Mouse (Mus musculus) cerebellum, postnatal 36 days (tissue): ENCODE results near the gene Lipc.
A peak's percentile ranks its signal among the peaks of the same experiment; 100 is the strongest.

Experiments used
- DNase-seq, 2 experiments: peaks; one replicate each; pipeline ENCODE4 v3.0.0; 2021 to 2022; ENCODE audit warnings: mixed read lengths in 2 of 2

The Lipc gene

DNA sequence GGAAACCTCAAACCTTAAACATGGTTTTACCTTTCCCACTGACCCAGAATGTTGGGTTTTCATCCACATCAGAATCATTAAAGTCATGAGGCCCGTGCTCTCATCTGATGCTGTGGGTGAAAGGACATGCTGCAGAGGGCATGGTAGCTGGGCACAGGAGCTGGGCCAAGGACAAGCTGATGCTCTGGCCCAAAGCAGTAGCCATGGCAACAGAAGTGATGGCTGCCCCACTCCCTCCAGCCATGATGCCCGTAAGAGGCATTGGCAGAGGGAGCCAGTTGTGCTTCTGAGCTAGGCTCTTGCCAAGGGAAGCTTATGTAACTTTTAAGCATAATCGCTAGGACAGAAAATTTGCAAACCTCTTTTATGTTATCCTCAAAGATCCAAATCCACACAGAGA, 2.2 kb upstream of the Lipc start:
- DNase-seq = no peak

DNA sequence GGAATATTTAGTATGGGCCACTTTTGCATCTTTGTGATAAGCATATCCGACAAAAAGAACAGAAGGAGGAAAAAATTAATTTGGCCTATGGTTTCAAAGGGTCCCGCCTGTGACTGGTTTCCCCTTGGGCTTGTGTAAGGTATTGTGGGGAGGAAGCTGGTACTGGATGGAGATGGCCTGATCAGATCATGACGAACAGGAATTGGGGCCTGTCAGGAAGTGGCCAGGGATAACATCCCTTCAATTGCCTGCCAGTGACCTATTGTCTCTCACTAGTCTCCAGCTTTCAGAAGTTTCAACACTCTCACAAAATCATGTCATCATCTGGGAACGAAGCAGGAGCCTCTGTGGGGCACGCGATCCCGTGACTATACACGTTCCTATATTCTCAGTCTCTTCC, 2.7 kb downstream of the Lipc start:
- no peak for DNase-seq

DNA sequence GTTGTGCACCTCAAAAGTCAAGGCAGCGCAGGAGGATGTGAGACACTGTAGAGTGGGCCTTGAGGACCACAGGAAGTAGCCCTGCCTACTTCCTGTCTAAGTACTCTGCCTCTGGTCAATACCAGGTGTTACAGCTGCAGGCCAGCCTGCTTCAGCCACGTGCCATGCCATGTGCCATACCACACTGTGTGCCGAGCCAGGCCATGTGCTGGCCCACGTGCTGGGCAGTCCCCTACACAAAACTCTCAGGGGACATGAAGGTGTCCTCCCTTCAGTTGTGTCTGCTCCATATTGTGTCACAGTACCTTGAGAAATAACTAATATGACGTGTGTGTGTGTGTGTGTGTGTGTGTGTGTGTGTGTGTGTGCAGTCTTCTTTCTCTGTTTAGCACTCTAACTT, 4.7 kb downstream of the Lipc start:
- DNase-seq = no peak

DNA sequence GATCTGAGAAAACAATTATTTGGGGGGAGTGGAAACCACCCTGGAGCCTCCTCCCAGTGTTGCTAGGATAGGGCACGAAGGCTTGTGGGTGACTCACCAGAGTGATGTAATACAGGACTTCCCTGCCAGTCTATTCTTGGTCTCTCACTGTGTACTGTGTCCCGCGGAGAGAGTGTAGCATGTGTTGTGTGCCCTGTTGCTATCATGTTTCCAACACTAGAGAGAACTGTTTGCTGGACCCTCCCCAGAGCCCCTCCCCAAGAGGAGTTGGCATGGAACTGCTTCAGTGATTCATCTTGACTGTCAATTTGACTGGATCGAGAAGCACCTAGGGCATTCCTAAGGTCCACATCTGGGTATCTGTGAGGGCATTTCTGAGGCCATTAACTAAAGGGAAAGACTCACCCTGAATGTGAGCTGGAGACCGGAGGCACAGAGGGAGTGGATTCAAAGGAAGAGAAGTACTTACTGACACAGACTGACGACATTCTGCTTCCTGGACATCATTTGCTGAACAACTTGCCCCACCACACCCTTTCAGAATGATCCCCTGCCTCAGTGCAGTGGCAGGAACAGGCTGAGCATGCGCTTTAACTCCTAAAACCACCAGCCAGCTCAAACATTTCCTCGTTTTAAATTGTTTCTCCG, 9.2 kb downstream of the Lipc start:
- peak; percentile 26 to 55 for DNase-seq

DNA sequence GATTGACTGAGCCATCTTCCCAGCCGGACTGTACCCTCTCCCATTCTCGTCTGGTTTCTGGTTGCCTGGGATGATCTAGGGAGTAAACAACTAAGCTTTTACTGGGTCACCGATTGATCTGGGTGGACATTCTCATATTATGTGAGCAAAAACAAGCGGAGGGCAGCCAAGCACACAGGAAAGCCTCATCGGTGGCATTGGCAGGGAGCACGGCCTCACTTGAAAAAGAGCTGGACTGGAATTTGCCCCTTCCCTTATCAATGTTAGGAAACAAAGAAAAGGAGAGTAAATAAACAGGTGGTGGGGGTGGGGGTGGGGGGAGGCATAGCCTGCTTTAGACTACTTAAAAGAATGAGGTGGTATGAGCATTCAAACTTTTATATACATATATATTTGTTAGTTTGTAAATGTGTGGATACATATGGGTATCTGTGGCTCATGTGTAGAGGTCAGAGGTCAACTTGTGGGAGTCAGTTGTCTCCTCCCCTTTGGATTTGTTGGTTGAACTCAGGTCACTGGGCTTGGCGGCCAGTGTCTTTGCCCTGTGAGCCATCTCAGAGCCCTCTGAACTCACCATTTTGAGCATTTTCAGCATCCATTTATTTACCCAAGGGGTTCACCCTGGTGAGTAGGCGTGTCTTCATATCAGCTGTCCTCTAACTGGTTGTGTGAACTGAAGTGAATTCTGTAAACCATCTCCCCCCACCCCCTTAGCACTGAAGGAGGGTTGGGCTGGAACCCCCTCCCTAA, 12.1 kb downstream of the Lipc start:
- DNase-seq = no peak

DNA sequence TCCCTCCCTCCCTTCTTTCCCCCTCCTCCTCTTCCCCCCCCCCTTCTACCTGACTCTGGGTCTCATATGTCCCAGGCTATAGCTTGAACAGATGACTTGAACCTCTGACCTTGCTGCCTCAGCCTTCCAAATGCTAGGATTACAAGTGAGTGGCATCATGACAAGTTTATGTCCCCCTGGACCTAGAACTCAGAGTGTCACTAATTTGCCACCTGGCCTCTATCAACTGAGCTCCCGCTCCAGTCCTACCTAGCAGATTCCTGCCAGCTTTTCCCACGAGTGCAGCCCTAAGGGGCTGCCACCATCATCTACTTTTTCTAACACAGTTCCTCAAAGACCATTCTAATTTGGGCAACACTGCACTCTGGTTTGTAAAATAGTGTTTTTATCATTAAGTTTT, 13.2 kb downstream of the Lipc start:
- DNase-seq = no peak

DNA sequence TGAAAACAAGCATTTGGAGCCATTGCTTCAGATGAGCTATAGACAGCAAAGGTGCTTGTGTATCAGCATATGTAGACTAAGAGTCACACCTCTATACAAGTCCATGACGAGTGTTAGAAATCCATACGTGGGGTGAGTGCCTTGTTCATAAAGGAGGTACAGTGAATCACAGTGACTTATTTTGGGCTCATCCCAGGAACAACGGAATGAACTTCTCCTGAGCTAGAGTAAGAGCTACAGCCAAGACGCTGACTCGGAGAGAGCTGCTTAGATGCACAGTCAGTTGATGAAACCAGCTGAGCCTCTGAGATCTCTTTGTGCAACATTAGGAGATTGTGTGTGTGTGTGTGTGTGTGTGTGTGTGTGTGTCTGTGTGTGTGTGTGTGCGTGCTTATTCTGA, 13.9 kb downstream of the Lipc start:
- DNase-seq = no peak

DNA sequence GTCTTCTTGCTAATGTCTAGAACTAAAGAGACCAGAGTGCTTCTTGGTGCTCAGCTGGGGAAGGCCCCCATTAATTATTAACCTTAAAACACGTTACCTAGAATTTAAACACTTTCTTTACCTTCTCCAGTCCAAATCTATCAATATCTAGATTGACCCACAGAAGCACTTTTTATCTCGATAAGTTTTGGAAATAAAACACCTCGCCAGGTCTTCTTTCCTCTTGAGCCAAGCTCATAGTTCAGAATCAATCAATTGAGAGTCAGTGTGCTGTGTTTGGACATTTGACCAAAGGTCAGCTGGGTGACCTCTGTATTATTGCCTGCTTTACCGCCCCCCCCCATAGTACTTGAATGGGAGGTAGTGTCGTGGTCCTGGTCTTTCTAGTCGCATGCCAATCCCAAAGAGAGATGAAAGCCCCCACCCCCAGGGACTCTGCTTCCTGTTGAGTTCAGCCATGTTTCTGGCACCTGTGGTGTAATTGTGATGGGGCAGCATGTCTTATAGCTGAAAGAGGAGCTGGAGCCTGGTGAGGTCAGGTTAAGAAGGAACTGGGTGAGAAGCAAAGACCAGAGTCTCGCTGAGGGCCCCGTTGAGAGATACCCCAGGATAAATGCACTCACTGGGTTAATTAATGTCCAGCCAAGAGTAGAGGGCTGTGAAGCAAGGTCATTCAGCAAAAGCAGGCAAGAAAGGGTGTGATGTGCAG, 17.3 kb downstream of the Lipc start:
- no peak for DNase-seq

DNA sequence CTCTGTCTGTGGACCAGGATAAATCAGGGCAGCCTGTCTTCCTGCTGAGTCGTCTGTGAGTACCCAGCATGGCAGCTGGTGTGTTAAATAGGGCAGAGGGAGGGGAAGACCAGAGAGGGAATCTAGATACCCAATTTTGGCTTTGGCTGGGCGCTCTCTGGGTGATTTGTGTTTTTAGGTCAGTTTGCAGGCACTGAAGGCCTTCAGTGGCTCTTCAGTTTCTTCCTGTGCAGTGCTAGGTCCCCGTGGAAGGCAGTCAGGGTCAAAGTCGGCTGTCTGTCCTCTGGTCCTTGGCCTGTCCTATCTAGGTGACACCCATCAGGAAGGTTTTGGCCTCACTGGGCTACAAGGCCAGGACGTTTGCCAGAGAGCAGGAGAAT, 21.4 kb downstream of the Lipc start:
- DNase-seq = peak in 1 of 2 experiments; percentile 84

DNA sequence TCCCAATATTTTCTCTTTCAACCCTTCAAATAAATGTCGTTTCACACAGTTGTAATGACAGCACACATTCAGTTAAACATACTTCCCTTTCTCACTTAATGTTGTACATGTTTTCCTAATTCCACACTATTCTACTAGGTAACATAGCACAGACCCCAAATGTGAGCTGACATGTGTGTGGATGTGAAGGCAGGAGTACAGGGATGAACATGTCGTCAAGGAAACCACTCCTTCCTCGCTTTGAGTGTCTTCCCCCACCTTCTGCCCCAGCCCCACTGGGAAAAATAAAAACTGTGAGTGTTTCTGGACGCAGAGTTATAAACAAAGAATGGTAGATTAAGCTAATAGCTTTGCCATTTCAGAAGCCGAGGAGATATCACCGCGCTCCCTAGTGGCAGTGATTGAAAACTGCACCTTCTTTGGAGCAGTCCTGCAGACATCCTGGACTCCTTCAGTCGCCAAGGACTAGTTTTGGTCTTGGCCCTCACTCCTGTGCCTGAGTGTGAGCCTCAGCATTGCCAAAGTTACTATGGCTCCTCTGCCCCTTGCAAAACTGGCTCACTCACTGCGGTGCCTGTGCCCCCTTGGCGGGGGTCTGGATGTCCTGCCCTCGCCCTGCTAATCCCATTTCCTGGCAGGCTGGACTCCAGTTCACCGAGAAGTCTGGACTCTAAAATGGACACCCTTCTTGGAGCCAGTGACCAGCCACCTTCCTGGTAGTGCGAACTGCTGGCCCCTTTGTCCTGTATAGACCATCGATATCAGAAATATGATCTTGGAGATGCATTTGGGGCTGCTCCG, 22.0 kb downstream of the Lipc start:
- DNase-seq = peak; percentile 80 to 88

DNA sequence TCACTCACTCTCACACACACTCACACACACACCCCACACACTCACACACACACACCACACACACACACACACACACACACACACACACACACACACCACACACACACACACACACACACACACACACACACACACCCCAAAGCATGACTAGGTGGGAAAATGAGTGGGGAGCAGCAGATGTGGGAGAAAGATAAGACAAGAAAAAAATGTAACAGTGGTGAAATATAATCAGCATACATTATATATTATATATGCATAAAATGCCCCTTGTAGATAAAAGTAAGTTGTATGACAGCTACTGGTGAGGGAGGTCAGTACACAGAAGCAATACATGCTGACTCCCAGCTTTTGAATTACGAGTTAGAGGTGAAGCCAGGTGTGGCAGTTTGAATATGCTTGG, 23.6 kb downstream of the Lipc start:
- no peak for DNase-seq

DNA sequence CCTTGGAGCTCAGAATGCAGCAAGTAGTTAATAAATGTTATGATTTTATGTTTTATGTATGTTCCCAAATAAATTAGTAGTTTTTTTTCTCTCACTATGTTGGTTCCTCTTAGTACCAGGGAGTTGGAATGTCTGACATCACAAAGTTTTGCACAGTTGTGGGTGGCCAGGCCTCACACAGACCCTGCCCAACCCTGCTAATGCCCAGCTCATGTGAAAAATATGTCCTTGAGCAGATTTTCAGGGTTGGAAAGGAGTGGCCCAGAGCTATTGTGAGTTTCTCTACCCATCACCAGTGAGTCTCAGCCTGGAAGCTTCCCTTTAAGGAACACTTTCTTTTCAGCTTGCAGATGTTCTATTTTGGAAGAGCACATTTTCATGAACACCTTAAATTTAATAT, 24.3 kb downstream of the Lipc start:
- DNase-seq = no peak

DNA sequence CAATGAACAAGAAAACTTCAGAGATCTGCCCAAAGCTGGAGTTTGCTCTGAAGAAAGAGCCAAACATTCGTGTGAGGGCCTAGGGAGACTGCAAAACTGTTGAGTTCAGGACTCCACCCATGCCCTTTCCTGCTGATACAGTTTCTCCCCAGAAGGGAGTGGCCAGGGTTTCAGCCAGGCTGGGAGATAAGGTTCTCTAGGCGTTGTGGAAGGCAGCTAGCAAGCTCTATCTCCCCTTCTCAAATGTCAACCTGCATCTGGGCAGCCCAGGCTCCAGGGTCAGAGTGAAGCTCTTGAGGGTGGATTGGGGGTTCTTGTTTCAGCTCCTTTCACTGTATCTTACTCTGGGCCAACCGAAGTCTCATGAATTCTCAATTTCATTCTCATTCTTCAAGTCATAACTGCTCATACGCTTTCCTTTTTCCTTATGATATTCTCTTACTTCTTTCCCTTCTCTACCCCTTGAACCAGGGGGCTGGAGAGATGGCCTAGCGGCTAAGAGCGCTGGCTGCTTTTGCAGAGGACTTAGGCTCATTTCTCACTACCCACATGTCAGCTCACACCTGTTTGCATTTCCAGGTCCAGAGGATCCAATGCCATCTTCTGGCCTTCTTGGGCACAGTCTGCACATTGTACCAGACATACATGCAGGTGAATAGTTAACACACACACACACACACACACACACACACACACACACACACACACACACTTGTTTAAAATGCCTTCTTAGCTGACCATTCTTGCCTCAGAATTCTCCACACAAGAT, 25.0 kb downstream of the Lipc start:
- DNase-seq = no peak

DNA sequence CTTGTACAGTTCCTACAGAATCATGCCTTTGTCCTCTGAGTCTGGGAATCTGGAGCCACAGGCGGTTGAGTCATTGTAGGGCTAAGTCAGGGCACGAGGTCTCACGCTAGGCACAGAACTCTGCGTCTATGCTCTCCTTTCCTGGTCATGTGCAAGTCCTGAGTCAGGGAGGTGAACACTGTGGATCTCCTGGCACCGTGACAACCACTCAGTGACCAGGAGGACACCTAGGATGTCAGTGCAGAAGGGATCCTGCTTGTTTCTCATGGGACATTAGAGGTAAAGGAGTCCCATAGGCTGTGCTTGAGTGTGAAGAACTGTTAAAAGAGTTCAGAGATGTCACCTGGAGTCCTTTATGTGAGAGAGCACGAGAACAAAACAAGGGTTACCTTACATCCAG, 26.8 kb downstream of the Lipc start:
- no peak for DNase-seq

DNA sequence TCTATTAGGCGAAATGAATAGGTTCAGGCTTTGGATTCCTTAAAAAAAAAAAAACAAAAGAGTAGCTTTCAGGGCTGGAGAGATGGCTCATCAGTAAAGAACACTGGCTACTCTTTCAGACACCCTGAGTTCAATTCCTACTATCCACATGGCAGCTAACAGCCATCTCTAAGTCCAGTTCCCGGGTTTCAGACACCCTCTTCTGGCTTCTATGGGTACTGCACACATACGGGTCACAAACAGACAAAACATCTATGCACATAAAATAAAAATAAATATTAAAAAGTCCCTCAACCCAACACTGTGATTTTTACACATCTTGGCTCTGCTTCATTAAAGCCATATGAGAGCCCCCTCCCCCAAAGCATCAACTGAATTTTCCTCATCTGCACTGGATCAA, 27.3 kb downstream of the Lipc start:
- DNase-seq = no peak

DNA sequence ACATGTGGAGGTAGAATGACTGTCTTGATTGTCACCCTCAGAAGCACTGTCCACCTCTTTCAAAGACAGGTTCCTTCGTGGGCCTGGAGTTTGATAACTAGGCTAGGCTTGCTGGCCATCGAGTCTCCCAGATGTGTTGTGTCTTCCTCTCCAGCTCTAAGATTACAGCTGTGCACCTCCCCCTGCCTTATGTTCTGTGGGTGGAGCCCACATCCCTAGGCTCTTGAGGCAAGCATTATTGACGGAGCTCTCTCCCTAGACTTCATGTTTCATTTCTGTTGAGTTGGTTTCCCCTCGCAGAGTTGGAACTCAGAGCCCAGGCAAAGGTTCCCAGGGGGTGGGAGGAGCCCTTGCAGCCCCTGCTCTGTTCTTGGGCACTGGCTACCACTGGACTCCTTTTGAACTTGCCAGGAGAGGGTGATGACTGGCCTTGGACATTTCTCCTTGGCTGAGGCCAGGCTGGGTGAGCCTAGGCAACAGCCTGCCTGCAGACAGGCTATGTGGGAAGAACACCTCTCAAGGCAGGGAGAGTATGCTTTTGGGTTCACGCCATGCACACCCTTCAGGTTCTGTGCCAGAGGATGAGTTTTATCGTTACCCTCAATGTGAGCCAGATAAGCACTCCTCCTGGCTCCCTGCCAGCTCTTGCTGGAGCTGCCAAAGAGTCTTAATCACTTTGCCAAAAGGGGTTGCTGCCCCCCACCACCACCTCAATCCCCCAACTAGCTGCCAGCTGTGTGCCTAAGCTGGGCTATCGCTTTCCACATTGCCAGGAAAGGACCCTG, 30.1 kb downstream of the Lipc start:
- DNase-seq = peak; percentile 49

DNA sequence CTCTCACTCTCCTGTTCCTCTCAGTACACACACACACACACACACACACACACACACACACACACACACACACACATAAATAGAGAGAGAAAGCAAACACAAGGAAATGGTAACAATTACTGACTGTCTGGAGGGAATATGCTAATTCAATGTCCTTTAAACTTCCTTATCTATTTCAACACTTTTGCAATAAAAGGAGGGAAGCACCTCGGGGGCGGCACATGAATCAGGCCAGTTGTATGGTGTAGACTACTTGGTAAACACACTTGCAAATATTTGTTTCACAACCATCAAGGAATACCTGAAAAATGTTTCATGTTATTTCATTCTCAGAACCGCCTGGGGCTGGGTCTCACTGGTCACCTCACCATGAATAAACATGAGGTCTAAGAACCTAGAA, 30.9 kb downstream of the Lipc start:
- no peak for DNase-seq

DNA sequence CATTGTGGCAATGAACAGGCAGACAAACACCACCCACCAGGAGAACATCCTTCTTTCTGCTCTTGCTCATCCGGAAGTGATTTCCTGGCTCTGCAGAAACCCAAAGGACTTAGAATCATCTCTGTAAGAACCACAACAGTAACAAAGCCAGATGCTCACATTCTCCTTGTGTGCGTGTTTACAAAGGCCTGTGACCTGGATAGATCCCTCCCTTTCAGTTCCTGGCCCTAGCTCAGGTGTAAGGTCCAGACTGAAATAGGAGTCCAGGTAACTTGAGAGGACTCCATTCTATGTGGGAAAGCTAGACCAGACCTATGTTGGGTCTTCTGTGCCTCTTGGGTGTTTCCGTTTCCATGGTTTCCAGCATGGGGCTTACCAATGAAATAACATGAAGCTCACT, 32.8 kb downstream of the Lipc start:
- DNase-seq = no peak

DNA sequence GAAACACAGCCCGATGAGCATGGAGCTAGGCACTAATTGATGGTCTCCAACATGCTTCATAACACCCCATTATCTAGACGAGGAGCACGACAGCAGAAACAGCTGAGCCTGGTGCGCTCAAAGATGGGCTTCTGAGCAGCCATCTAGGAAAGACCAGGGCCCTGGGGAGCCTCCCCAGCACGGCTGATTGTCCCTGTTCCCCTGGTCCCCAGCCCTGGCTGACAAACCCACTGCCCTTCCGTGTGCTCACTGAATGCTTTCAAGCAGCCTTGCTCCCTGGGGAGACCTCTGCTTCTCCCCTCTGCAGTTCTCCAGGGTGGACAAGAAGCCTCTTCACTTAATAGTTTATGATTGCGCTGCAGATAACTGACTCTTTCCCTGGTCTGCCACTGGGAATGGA, 35.5 kb downstream of the Lipc start:
- no peak for DNase-seq

DNA sequence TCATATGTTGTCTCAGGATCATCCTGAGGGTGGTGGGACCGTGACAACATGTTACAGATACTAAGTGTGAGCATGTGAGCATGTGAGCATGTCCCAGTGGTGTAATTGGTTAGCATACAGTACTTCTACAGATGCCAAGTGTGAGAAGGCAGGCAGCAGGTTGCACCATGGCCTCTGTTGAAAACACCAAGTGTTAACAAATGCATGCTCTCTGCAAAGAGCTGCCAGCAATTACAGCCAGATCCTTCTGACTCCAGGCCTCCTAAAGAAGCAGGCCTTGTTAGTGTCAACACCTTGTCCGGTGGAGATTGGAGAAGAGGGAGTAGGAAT, 36.7 kb downstream of the Lipc start:
- no peak for DNase-seq

DNA sequence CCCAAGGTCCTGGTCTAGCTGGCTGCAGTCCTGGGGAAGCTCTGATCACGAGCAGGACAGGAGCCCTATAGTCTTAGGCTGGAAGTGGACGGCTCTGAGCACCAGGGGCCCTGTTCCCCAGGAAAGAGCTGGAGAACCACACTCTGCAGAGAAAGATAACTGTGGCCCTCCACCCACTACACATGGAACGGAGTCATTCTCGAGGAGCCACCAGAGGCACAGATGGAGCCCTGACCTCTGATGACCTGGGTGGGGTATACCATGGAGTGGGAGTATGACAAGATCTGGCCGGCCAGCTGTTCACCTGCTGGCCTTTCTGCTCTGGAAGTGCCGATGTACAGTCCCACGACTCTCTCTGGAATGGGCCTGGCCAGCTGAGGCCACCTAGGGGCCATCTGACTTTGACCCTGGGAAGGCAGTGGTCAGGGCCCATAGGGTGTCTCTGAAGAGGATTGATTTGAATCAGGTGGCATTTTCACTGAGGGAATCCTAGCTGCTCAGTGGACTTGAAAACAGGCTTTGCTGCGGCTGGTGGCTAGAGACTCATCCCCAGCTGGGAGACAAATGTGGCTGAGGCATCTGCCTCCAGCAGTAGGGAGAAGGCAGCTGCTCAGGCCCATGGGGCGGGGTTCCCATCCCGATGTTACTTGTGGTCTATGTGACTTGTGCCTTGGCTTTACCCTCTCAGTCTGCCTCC, 37.2 kb downstream of the Lipc start:
- DNase-seq = no peak
